Mouse (Mus musculus) CD4-positive, CD25-positive, alpha-beta regulatory T cell, adult 9 weeks (primary cell): ENCODE results near the gene She. TPM values are rescaled to one million over a fixed set of nuclear protein-coding genes. Genes with fewer than 3 reads are reported as not detected.

Source experiments
- polyA plus RNA-seq: library from polyadenylated mRNA; unstranded; fragments of 100-300 nt; shearing (Covaris generic); gene quantifications from one replicate; pipeline ENCODE4 v1.2.1, GENCODE M21; 2017

She gene
- polyA plus RNA-seq, result 8.3 TPM

GRCm38 (mm10) chr3:89830815-89831591 is at the start of gene She:
Gene She, plus strand, starts transcription at chr3:89831370.

Other genes with a start within 250 kb of the She start
- gene Adar, start 116.3 kb upstream of the She start, polyA plus RNA-seq, result 154 TPM
- 1.7 TPM for gene Chrnb2, start 66.7 kb upstream of the She start, polyA plus RNA-seq
- 9.0 TPM for gene Ube2q1, start 57.8 kb upstream of the She start, polyA plus RNA-seq
- 16.8 TPM for gene Il6ra, start 81.8 kb downstream of the She start, polyA plus RNA-seq
- 28.4 TPM for gene Atp8b2, start 132.1 kb downstream of the She start, polyA plus RNA-seq
- gene Hax1, start 167.4 kb downstream of the She start, polyA plus RNA-seq, result 116 TPM
- gene 4933434E20Rik, start 220.3 kb downstream of the She start, polyA plus RNA-seq, result 171 TPM
- 266 TPM for gene Ubap2l, start 221.3 kb downstream of the She start, polyA plus RNA-seq
- gene Tpm3, start 241.3 kb downstream of the She start, polyA plus RNA-seq, result 1,011 TPM